Mouse (Mus musculus): ENCODE results near the gene Ptgis. TPM values are rescaled to one million over a fixed set of nuclear protein-coding genes. Genes with fewer than 3 reads are reported as not detected.

Gene Ptgis
- polyA plus RNA-seq, 1 experiment = 3.2 TPM

DNA sequence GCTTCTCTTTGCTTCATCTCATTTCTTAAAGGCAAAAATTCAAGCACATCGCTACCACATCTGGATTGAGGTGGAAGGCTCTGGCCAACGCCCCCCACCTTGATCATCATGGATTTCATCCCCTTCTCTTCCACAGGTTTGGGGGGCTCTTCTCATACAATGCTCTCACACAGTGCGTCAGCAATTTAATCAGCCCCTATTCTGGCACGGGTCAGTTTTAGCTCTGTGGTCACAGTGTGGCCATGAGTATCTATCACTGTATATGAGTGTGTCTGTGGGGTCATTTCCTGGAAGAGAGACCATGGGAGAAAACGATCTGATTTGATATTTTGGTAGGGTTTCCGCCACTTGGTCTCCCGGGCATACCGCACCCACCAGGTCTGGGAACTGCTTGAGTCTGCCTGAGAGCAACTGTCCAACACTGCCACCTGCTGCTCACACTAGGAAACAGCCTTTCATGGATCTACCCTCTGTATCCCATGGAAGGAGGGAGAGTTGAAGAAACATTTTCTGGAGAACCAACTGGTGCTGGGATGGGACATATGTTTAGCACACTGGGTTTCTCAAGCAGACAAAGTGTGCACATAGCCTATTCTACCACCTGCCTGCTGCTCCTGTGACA is 21.1 kb downstream of the Ptgis start:
- no peak overlapping the region for H3K27ac ChIP-seq (ENCODE audit: insufficient read depth, low read depth, low read length)
- WGBS = 31% methylated on average over 8 of the region's 8 CpGs
- no peaks in the 10 kb centered on the region for H3K27me3 ChIP-seq (ENCODE audit: control insufficient read depth, insufficient read depth, low read length)
- TF ChIP-seq CTCF (IDR thresholded peaks at IDR 0.05; ENCODE audit: extremely low read depth, insufficient read length, insufficient replicate concordance, low read depth, low read length) (peak; percentile 74; the same call in 1 of the 2 replicates), POLR2A (IDR thresholded peaks at IDR 0.05; ENCODE audit: low read depth, low read length) (no peak)
- H3K4me1 ChIP-seq (ENCODE audit: control insufficient read depth, insufficient read depth, insufficient read length, low read length) = no peaks in the 10 kb centered on the region; the same call in 1 of the 2 replicates
- no peak overlapping the region for H3K4me3 ChIP-seq (ENCODE audit: low read depth, low read length)
- no peaks in the 10 kb centered on the region for H3K36me3 ChIP-seq (ENCODE audit: control insufficient read depth, insufficient read depth, low read length)

DNA sequence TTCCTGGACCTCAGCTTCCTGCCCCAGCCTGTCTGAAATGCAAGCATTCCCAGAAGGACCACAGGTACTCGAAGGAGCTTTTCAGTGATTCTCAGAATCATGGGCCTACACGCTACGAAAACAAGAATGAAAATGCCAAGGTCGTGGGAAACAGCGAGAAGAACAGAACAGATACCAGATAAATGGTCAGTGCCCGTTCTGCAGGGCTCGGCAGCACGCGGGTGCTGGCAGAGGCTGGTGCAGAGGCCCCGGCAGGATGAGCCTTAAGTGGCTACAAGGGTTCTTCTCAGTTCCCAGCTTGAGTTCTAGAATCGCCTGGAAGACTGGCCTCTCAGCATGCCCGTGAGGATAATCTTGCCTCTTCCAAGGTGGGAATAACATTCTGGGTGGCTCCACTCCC is 26.7 kb downstream of the Ptgis start:
- H3K27me3 ChIP-seq (ENCODE audit: control insufficient read depth, insufficient read depth, low read length) = no peaks in the 10 kb centered on the region
- no peaks in the 10 kb centered on the region for H3K4me1 ChIP-seq (ENCODE audit: control insufficient read depth, insufficient read depth, insufficient read length, low read length)
- no peak overlapping the region for H3K4me3 ChIP-seq (ENCODE audit: low read depth, low read length)
- TF ChIP-seq POLR2A (IDR thresholded peaks at IDR 0.05; ENCODE audit: low read depth, low read length) = no peak
- no peak for TF ChIP-seq CTCF (IDR thresholded peaks at IDR 0.05; ENCODE audit: extremely low read depth, insufficient read length, insufficient replicate concordance, low read depth, low read length)
- H3K27ac ChIP-seq (ENCODE audit: insufficient read depth, low read depth, low read length) = no peak overlapping the region
- no peaks in the 10 kb centered on the region for H3K36me3 ChIP-seq (ENCODE audit: control insufficient read depth, insufficient read depth, low read length)
- WGBS = 91% methylated on average over 12 of the region's 12 CpGs

DNA sequence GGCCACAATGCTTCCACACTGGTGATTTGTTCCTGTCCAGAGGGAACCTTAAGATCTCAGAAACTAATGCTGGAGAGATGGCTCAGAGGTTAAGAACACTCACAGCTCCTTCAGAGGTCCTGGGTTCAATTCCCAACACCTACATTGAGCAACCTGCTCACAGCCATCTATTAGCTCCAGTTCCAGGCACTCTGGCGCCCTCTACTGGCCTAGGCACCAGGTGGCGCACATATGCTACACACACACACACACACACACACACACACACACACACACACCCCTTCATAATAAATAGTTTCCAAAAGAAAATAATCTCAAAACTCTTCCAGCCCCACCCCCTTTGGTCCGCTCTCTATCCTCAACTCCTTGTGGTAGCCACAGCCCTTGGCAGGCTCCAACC is 27.3 kb downstream of the Ptgis start:
- Histone ChIP-seq H3K36me3 (ENCODE audit: control insufficient read depth, insufficient read depth, low read length) (no peaks in the 10 kb centered on the region), H3K4me3 (ENCODE audit: low read depth, low read length) (no peak overlapping the region), H3K27ac (ENCODE audit: insufficient read depth, low read depth, low read length) (no peak overlapping the region), H3K27me3 (ENCODE audit: control insufficient read depth, insufficient read depth, low read length) (no peaks in the 10 kb centered on the region), H3K4me1 (ENCODE audit: control insufficient read depth, insufficient read depth, insufficient read length, low read length) (no peaks in the 10 kb centered on the region)
- WGBS = 93% methylated on average over 3 of the region's 3 CpGs
- TF ChIP-seq POLR2A (IDR thresholded peaks at IDR 0.05; ENCODE audit: low read depth, low read length) (no peak), CTCF (IDR thresholded peaks at IDR 0.05; ENCODE audit: extremely low read depth, insufficient read length, insufficient replicate concordance, low read depth, low read length) (peak; percentile 19; the same call in 1 of the 2 replicates)

DNA sequence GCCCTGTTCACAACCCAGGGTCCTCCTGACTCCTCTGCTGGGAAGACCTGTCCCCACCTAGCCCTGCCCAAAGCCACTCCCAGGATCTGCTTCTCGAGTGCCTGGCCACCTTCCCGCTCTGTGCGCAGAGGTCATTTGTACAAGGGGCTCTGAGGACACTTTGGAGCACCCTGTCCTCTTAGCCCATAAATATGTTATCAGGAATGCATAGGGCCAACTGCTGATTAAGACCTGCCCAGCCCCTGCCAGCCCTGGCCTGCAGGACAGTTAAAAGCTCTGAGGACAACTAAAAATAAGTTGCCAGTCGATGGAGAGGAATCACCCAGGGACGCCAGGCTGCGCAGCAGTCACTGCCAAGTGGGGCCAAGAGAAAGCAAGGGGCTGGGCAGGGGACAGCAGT is 27.9 kb downstream of the Ptgis start:
- Histone ChIP-seq H3K27ac (ENCODE audit: insufficient read depth, low read depth, low read length) (no peak overlapping the region), H3K4me1 (ENCODE audit: control insufficient read depth, insufficient read depth, insufficient read length, low read length) (no peaks in the 10 kb centered on the region), H3K36me3 (ENCODE audit: control insufficient read depth, insufficient read depth, low read length) (no peaks in the 10 kb centered on the region), H3K27me3 (ENCODE audit: control insufficient read depth, insufficient read depth, low read length) (no peaks in the 10 kb centered on the region), H3K4me3 (ENCODE audit: low read depth, low read length) (no peak overlapping the region)
- TF ChIP-seq CTCF (IDR thresholded peaks at IDR 0.05; ENCODE audit: extremely low read depth, insufficient read length, insufficient replicate concordance, low read depth, low read length) (no peak), POLR2A (IDR thresholded peaks at IDR 0.05; ENCODE audit: low read depth, low read length) (no peak)
- WGBS = 81% methylated on average over 6 of the region's 6 CpGs

DNA sequence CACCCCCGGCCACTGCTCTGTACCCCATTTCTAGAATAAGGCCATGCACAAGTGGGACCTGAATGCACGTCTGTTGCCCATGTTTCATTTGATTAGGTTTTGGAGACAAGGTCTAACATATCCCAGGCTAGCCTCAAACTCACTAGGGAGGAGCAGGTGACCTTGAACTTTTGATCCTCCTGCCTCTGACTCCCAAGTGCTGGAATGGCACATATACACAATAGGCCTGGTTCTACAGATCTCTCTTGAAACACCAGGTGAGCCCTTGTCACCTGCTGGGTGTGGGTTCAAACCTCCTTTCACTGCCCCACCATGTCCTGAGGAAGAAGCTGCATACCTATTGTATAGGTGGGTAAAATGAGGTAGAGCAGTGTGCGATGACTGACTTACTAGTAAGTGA is 28.3 kb downstream of the Ptgis start:
- Histone ChIP-seq H3K4me3 (ENCODE audit: low read depth, low read length) (no peak overlapping the region), H3K27me3 (ENCODE audit: control insufficient read depth, insufficient read depth, low read length) (no peaks in the 10 kb centered on the region), H3K4me1 (ENCODE audit: control insufficient read depth, insufficient read depth, insufficient read length, low read length) (no peaks in the 10 kb centered on the region), H3K36me3 (ENCODE audit: control insufficient read depth, insufficient read depth, low read length) (no peaks in the 10 kb centered on the region), H3K27ac (ENCODE audit: insufficient read depth, low read depth, low read length) (no peak overlapping the region)
- WGBS = 87% methylated on average over 3 of the region's 3 CpGs
- TF ChIP-seq POLR2A (IDR thresholded peaks at IDR 0.05; ENCODE audit: low read depth, low read length) (no peak), CTCF (IDR thresholded peaks at IDR 0.05; ENCODE audit: extremely low read depth, insufficient read length, insufficient replicate concordance, low read depth, low read length) (no peak)

DNA sequence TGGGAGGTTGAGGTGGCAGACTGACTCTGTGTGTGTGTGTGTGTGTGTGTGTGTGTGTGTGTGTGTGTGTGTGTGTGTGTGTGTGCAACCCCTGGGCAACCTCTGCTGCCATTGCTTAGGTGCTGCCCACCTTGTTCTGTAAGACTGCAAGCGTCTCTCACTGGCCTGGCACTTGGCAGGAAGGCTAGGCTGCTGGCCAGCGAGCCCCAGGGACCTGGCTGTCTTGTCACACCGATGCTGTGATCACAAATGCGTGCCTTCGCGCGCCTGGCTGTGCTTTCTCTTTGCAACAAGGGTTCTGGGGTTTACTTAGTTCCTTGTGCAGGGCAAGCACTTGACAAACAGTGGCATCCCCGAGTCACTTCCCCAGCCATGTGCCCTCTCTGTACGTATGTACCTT is 30.5 kb downstream of the Ptgis start:
- TF ChIP-seq POLR2A (IDR thresholded peaks at IDR 0.05; ENCODE audit: low read depth, low read length) (no peak), CTCF (IDR thresholded peaks at IDR 0.05; ENCODE audit: extremely low read depth, insufficient read length, insufficient replicate concordance, low read depth, low read length) (no peak)
- H3K4me3 ChIP-seq (ENCODE audit: low read depth, low read length) = no peak overlapping the region
- WGBS = 64% methylated on average over 9 of the region's 9 CpGs
- no peak overlapping the region for H3K27ac ChIP-seq (ENCODE audit: insufficient read depth, low read depth, low read length)
- no peaks in the 10 kb centered on the region for H3K36me3 ChIP-seq (ENCODE audit: control insufficient read depth, insufficient read depth, low read length)
- H3K4me1 ChIP-seq (ENCODE audit: control insufficient read depth, insufficient read depth, insufficient read length, low read length) = no peaks in the 10 kb centered on the region
- H3K27me3 ChIP-seq (ENCODE audit: control insufficient read depth, insufficient read depth, low read length) = no peaks in the 10 kb centered on the region

DNA sequence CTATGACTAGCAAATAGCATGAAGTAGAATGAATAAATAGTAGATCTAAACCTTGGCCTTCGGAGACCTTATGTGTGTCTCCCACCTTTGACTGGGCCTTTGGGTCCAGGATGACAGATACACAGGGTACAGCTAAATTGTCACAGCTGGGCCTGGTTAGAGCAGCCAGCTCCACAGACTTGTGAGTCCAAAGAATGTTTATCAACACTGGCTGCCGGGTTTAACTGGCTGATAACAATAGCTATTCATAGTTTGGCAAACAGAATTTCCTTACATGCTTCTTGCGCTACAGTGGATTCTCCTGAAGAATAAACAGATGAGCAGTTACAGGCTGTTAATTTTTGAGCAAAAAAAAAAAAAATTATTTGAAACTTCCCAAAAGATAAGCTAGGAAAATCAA is 31.4 kb downstream of the Ptgis start:
- TF ChIP-seq CTCF (IDR thresholded peaks at IDR 0.05; ENCODE audit: extremely low read depth, insufficient read length, insufficient replicate concordance, low read depth, low read length) = no peak
- TF ChIP-seq POLR2A (IDR thresholded peaks at IDR 0.05; ENCODE audit: low read depth, low read length) = no peak
- WGBS = 45% methylated on average over 3 of the region's 3 CpGs
- H3K4me3 ChIP-seq (ENCODE audit: low read depth, low read length) = no peak overlapping the region
- no peaks in the 10 kb centered on the region for H3K36me3 ChIP-seq (ENCODE audit: control insufficient read depth, insufficient read depth, low read length)
- no peaks in the 10 kb centered on the region for H3K27me3 ChIP-seq (ENCODE audit: control insufficient read depth, insufficient read depth, low read length)
- H3K27ac ChIP-seq (ENCODE audit: insufficient read depth, low read depth, low read length) = no peak overlapping the region
- H3K4me1 ChIP-seq (ENCODE audit: control insufficient read depth, insufficient read depth, insufficient read length, low read length) = no peaks in the 10 kb centered on the region
